Mouse (Mus musculus) cerebellum, adult 2 months (tissue): ENCODE measurements around the gene Fgfr2.

Experiments used
- CTCF ChIP-seq: fragments of 200-500 bp; IDR thresholded peaks from 2 replicates; pipeline ENCODE4 v1.5.1; 2011; ENCODE audit warnings: low read depth, mild to moderate bottlenecking, control low read depth, low read length, moderate library complexity, borderline replicate concordance; ENCODE audit not compliant: insufficient read depth
- POLR2A ChIP-seq: fragments of 200-500 bp; IDR thresholded peaks from 2 replicates; pipeline ENCODE4 v1.6.1; 2011; ENCODE audit warnings: low read length, control low read depth, borderline replicate concordance; ENCODE audit not compliant: insufficient read depth

DNA sequence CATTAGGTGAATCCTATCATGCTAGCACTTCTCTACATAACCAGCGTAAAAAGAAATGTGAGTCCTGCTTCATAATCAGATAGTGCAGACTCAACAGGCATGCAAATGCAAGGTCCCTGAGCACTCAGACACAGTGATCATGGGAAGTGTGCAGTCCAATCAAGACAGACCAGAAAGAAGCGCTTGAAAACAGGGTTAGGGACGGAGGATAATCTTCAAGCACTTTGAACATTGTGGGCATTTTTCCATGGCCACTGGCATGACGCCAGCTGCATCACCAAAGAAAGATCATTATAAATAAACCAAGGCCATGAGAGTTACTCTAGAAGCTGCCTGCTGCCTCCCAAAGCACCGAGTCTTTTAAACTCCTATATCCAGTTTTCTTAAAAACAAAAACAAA, 2923.8 kb downstream of the Fgfr2 start:
- TF ChIP-seq POLR2A (no peak), CTCF (no peak)
